Comparison of ENCODE assay signal across 13 mouse cellular contexts in the genomic region with DNA sequence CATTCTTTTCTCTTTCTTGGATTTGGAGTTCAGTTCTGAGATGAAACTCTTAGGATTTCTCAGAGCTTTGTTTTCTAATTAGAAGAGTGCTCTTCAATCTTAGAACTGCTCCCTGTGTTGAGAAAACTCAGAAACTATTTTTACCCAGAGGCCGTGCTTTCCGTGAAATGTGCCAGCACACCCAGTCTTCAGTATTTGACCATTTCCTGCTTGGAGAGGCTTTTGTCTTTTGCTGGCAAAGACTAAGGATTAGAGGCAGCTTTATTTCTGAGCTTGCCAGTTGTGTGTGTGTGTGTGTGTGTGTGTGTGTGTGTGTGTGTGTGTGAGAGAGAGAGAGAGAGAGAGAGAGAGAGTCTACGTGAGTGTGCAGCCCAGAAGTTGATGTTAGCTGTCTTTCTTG. TPM values are rescaled to one million over a fixed set of nuclear protein-coding genes. Genes with fewer than 3 reads are reported as not detected.
DNase-seq lines count a peak whose midpoint lies in the region; ATAC-seq and TF ChIP-seq lines count a peak whose summit lies in the region.
"Had no signal": no experiment of that assay in that cellular context is flagged by ENCODE, and none has a peak within 500 bp of the region (broad histone marks: within the 10 kb centered on the region; RNA-seq: fewer than 3 reads in every experiment).

No protein-coding gene starts in this region.

- H3K4me2 ChIP-seq in heart, embryonic 13.5 days = no peak overlapping the region
- no peak overlapping the region for H3K4me2 ChIP-seq in kidney, embryonic 14.5 days (replicated peaks; ENCODE audit: low read depth, low read length)
- no peak overlapping the region for H3K4me2 ChIP-seq in midbrain, embryonic 13.5 days (replicated peaks)
- H3K4me2 ChIP-seq: forebrain, embryonic 12.5 days had no signal

- no peak for TF ChIP-seq POLR2A in brain, embryonic 14.5 days (IDR thresholded peaks at IDR 0.05; ENCODE audit: borderline replicate concordance, extremely low read depth, insufficient read depth, insufficient read length, poor library complexity, severe bottlenecking)

- no peak for TF ChIP-seq CTCF in brain, embryonic 14.5 days (IDR thresholded peaks at IDR 0.05; ENCODE audit: borderline replicate concordance, extremely low read depth, insufficient read depth, insufficient read length)

- no peak for ATAC-seq in heart, embryonic 13.5 days (ENCODE audit: extremely low read depth, insufficient number of reproducible peaks, low FRiP score, low TSS enrichment)
- no peak for ATAC-seq in kidney, embryonic 14.5 days (ENCODE audit: low FRiP score, low TSS enrichment)
- ATAC-seq in midbrain, embryonic 13.5 days = no peak

- WGBS in heart, embryonic 13.5 days = 50% methylated on average over 3 of the region's 3 CpGs
- WGBS in kidney, embryonic 14.5 days = 82% methylated on average over 3 of the region's 3 CpGs
- 73% methylated on average over 3 of the region's 3 CpGs for WGBS in midbrain, embryonic 13.5 days

- H3K36me3 ChIP-seq in heart, embryonic 13.5 days = no peaks in the 10 kb centered on the region
- no peaks in the 10 kb centered on the region for H3K36me3 ChIP-seq in kidney, embryonic 14.5 days (ENCODE audit: control insufficient read depth, insufficient read depth, low read length)
- H3K36me3 ChIP-seq in midbrain, embryonic 13.5 days = no peaks in the 10 kb centered on the region
- H3K36me3 ChIP-seq: forebrain, embryonic 12.5 days; hindbrain, embryonic 10.5 days; midbrain, embryonic 10.5 days had no signal

- H3K9me3 ChIP-seq in heart, embryonic 13.5 days = no peaks in the 10 kb centered on the region
- no peaks in the 10 kb centered on the region for H3K9me3 ChIP-seq in kidney, embryonic 14.5 days (ENCODE audit: control insufficient read depth, low read length)
- H3K9me3 ChIP-seq in midbrain, embryonic 13.5 days = no peaks in the 10 kb centered on the region
- H3K9me3 ChIP-seq: forebrain, embryonic 12.5 days; midbrain, embryonic 10.5 days had no signal

- H3K4me3 ChIP-seq in heart, embryonic 13.5 days = no peak overlapping the region
- no peak overlapping the region for H3K4me3 ChIP-seq in kidney, embryonic 14.5 days (ENCODE audit: low read length)
- H3K4me3 ChIP-seq in midbrain, embryonic 13.5 days (replicated peaks) = no peak overlapping the region
- H3K4me3 ChIP-seq: forebrain, embryonic 12.5 days; hindbrain, embryonic 10.5 days; midbrain, embryonic 10.5 days had no signal

- DNase-seq in heart, adult 8-10 months (ENCODE audit: low spot score) = no peak
- DNase-seq in kidney, postnatal 14 days = peak; percentile 25
- DNase-seq in brain, embryonic 14.5 days (ENCODE audit: low read depth) = peak; percentile 25
- DNase-seq in lung, postnatal 36 days = peak; percentile 57
- DNase-seq: cerebellum, postnatal 10 days; gastrocnemius, postnatal 36 days had no signal

- no peak overlapping the region for H3K9ac ChIP-seq in heart, embryonic 13.5 days
- H3K9ac ChIP-seq in kidney, embryonic 14.5 days (ENCODE audit: low read depth, low read length) = no peak overlapping the region
- H3K9ac ChIP-seq in midbrain, embryonic 13.5 days (replicated peaks) = no peak overlapping the region
- H3K9ac ChIP-seq: forebrain, embryonic 12.5 days had no signal

- 0 out of 2 replicates have a peak overlapping the region, but pooled peaks have one; percentile 10 for H3K27ac ChIP-seq in heart, embryonic 13.5 days (replicated peaks)
- no peak overlapping the region for H3K27ac ChIP-seq in kidney, embryonic 14.5 days (ENCODE audit: low read depth, low read length)
- H3K27ac ChIP-seq in midbrain, embryonic 13.5 days = no peak overlapping the region
- H3K27ac ChIP-seq: forebrain, embryonic 12.5 days; hindbrain, embryonic 10.5 days; midbrain, embryonic 10.5 days; stomach, postnatal 0 days had no signal

- no peaks in the 10 kb centered on the region for H3K27me3 ChIP-seq in heart, embryonic 13.5 days (replicated peaks)
- H3K27me3 ChIP-seq in kidney, embryonic 14.5 days (ENCODE audit: control insufficient read depth, insufficient read depth, low read length) = no peaks in the 10 kb centered on the region
- H3K27me3 ChIP-seq in midbrain, embryonic 13.5 days = no peaks in the 10 kb centered on the region
- H3K27me3 ChIP-seq: forebrain, embryonic 12.5 days had no signal

- no peaks in the 10 kb centered on the region for H3K4me1 ChIP-seq in heart, embryonic 13.5 days
- no peaks in the 10 kb centered on the region for H3K4me1 ChIP-seq in kidney, embryonic 14.5 days (ENCODE audit: control insufficient read depth, insufficient read depth, low read length)
- no peaks in the 10 kb centered on the region for H3K4me1 ChIP-seq in midbrain, embryonic 13.5 days (replicated peaks)
- H3K4me1 ChIP-seq: forebrain, embryonic 12.5 days; hindbrain, embryonic 10.5 days; midbrain, embryonic 10.5 days had no signal

RNA-seq across cellular contexts. Expression of a gene that starts 6.6 kb away (rescaled TPM):
- 18.6 and 20.7 TPM in 2 replicates for polyA plus RNA-seq in heart, embryonic 13.5 days (2015; fragmentation: Nextera tagmentation; extraction: Ambion mirVana)
- total RNA-seq in heart, adult 8-10 months (2022) = 10 to 100 TPM; 11.0 to 13.4 (median 12.0) TPM
- 15.7 and 30.3 TPM in 2 replicates for polyA plus RNA-seq in kidney, embryonic 14.5 days (2014; fragmentation: Nextera tagmentation; extraction: Ambion mirVana)
- polyA plus RNA-seq in brain, embryonic 14.5 days (2012; rRNA removed) = 5.5 and 7.5 TPM in 2 replicates
- 10.2 TPM in 2 replicates for polyA plus RNA-seq in midbrain, embryonic 13.5 days (2015; fragmentation: Nextera tagmentation; extraction: Ambion mirVana)
